Mouse (Mus musculus) naive thymus-derived CD4-positive, alpha-beta T cell, adult 5 months (primary cell): ENCODE data around the gene Zfp780b. TPM values are rescaled to one million over a fixed set of nuclear protein-coding genes. Genes with fewer than 3 reads are reported as not detected.

Source experiments
- polyA plus RNA-seq: library from polyadenylated mRNA; unstranded; fragments of 100-300 nt; shearing (Covaris generic); gene quantifications from one replicate; pipeline ENCODE4 v1.2.1, GENCODE M21; 2017

Gene Zfp780b
- polyA plus RNA-seq, result 7.3 TPM

GRCm38 (mm10) chr7:27978683-27979528 is at the start of gene Zfp780b:
TSS of gene Zfp780b (minus strand) at chr7:27979171.

GRCm38 (mm10) chr7:28013549-28014444 is 34.8 kb upstream of the Zfp780b start, which contains the start of gene Zfp850:
TSS of gene Zfp850 (minus strand) at chr7:28014115.

GRCm38 (mm10) chr7:27928818-27929695 is 49.9 kb downstream of the Zfp780b start, which contains the start of gene Zfp974:
TSS of gene Zfp974 (minus strand) at chr7:27929460.

Other genes starting within 250 kb of the Zfp780b start
- gene Zfp60, start 247.8 kb downstream of the Zfp780b start, polyA plus RNA-seq, result 11.7 TPM
- gene Zfp626, start 172.0 kb downstream of the Zfp780b start, polyA plus RNA-seq, result 1.7 TPM
- 5.3 TPM for gene Zfp59, start 140.6 kb downstream of the Zfp780b start, polyA plus RNA-seq
- 9.5 TPM for gene Zfp607a, start 121.6 kb downstream of the Zfp780b start, polyA plus RNA-seq
- 5.0 TPM for gene Zfp974, start 49.7 kb downstream of the Zfp780b start, polyA plus RNA-seq
- 7.9 TPM for gene Zfp850, start 34.9 kb upstream of the Zfp780b start, polyA plus RNA-seq
- gene Psmc4, start 70.9 kb upstream of the Zfp780b start, polyA plus RNA-seq, result 174 TPM
- gene Fcgbp, start 92.1 kb upstream of the Zfp780b start, polyA plus RNA-seq, result not detected
- not detected for gene 9530053A07Rik, start 150.3 kb upstream of the Zfp780b start, polyA plus RNA-seq
- 228 TPM for gene Fbl, start 190.5 kb upstream of the Zfp780b start, polyA plus RNA-seq
- gene Dyrk1b, start 200.3 kb upstream of the Zfp780b start, polyA plus RNA-seq, result 10.3 TPM